Mouse (Mus musculus) layer of hippocampus, postnatal 25 days (tissue): Measurements from ENCODE around the gene Zfp870. TPM values are rescaled to one million over a fixed set of nuclear protein-coding genes. Genes with fewer than 3 reads are reported as not detected.
"Not testable (repeated sequence)": the region's sequence is repeated elsewhere in the genome, so short reads cannot be mapped to it uniquely, and the experiment has no call there.

Experiments
- DNase-seq, 2 experiments: peaks; one replicate each; pipeline ENCODE4 v3.0.0; 2022; ENCODE audit warnings: mixed read lengths in 2 of 2, low spot score in 1 of 2; ENCODE audit errors: extremely low spot score in 1 of 2
- total RNA-seq, 2 experiments: library from RNA; stranded (reverse); gene quantifications; 2 replicates each; pipeline ENCODE4 v1.2.3; 2021

Zfp870 gene
- total RNA-seq, 2 experiments from 2014 or later, result 9.9 to 10.5 TPM

- DNase-seq, result no peak
Observed at GRCm38 (mm10) chr17:32872696-32873095, 18.7 kb downstream of the Zfp870 start.

GRCm38 (mm10) chr17:32872091-32872490 lies 19.4 kb downstream of the Zfp870 start:
- no peak for DNase-seq

DNA sequence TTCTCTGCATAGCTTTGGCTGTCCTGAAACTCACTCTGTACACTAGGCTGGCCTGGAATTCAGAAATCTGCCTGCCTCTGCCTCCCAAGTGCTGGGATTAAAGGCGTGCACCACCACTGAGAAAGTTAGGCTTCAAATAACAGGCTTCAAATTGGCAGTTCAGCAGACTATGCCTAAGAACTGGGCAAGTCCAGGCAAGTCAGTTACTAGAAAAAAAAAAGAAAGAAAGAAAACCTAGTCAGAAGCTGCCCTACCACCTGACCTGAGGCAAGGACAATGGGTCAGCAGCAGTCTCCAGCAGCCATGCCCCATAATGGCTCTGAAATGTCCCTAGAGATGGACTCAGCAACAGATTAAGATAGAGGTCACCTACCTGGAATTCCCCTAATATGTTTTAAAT lies 20.0 kb downstream of the Zfp870 start:
- no peak for DNase-seq

DNA sequence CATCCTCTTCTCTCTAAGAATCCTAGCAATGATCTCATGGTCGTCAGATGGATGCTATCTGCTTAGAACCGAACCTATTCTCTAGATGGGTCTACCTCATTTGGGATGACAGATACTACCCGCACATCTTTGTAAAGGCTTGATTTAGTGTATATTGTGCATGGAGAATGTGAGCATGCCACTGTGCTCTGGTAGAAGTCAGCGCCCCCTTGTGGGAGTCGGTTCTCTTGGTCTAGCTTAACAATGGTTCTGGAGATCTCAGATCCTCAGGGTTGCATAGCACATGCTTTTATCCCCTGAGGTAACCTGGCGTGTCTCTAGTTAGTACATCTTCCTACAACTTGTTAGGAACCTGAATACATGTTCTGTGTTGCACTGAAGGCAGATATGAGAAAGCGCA lies 24.2 kb downstream of the Zfp870 start:
- DNase-seq, result not testable (repeated sequence)

- not testable (repeated sequence) for DNase-seq
Observed at GRCm38 (mm10) chr17:32856713-32857112, 34.7 kb downstream of the Zfp870 start.

GRCm38 (mm10) chr17:32851581-32851980 lies 39.9 kb downstream of the Zfp870 start:
- DNase-seq, result no peak

DNA sequence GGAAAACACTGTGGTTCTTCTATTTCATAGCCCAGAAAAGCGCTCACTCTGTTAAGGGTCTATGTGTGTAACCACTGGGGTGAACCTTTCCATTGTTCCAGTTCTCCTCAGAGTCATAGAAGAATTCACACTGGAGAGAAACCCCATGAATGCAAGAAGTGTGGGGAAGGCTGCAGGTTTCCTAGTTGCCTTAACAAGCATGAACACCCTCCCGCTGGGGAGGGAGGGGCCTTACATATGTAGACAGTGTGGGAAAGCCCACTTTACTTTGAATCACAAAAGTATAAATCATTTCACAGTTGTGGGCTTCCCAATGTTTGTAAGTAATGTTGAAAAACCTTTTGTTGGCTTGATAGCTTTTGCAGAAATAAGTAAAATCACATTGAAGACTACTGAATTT lies 50.1 kb downstream of the Zfp870 start:
- DNase-seq, result no peak

DNA sequence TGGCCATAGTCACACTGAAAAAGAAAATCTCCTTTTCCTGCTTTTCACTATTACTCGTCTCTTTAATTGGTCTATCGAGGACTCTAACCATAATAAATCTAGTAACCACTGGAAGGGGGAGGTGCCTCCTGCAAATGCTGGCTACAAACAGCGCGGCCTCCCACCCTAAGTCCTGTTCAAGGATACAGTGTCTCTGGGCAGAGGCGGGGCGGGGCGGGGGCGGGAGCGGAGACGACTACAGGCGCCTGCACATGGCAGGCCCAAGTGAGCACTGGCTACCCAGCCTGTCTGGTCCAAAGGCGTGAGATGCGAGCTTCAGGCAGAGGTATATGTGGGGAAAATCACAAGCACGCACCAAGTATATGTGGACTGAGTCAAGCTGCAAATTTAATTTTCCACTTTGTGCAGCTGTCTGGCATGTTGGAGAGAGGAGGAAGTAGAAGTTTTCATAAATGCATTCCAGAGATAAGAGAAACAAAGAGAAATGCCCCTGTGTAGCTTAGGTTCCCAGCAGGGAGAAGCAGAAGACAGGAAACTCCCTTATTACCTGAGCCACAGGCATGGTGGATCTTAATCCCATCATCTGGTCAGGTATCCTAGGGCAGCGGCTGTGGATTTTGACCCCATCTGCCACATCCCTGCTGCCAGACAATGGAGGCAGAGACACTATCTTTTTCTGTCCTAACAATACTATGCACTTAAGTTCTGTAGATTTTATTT lies 52.2 kb downstream of the Zfp870 start:
- DNase-seq, result no peak

DNA sequence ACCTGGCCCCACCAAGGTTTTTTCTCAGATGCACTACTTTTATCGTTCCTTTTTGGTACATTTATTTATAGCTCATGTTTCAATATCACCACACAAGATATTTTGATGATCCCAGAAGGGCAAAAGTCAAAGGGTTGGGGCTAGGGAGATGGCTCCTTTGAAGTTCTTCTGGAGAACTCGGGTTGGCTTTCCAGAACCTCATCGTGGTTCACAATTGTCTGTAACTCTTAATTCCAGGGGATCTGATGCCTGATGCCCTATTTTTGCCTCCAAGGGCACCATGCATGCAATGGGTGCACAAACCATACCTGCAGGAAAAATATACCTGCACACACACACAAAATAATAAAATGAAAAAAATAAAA lies 61.0 kb downstream of the Zfp870 start:
- DNase-seq, result no peak

DNA sequence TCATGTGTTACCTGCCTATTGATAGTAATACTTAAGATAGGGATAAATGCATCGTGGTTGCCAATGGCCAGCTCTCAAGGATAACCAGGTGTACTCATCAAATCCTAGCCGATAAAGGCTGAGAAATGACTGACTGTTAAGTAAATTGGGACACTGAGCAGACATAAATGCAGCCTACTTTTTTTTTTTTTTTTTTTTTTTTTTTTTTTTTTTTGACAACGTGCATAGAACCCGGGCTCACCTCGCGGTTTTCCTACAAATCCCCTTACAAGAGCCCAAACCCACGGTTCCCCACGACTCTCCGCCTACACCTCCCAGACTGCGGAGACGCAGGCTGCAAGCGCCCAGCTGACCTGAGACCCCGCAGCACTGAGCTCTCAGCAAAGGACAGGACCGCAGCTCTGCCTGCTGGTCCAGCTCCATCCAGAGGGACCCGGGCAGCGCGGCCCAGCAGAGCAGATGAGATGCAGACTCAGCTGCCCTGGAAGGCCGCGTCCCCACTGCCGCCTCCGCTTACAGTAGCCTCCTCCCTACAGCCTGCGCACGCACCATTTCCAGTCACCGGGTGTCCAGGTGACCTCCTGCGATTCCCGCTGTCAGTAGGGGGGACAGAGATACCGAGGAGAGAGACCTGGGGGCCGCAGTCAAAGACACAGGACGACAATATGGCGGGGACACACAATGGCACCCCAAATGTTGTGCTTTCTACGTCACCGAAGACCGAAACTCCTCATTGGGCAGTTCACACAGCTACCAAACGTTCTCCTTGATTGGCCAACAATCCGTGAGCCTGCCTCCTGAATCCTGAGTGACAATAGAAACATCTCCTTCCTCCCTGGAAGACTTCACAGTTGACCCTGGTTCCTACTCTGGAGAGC lies 61.7 kb downstream of the Zfp870 start, which contains the start of gene Zfp799:
Gene Zfp799 (minus strand): TSS at position 722 of the 878 bp plus-strand sequence.
- peak; percentile 57 to 61 for DNase-seq

Other genes with a start within 250 kb of the Zfp870 start
- gene Cyp4f40, start 232.7 kb downstream of the Zfp870 start, total RNA-seq, result not detected
- 10 to 100 TPM; 16.1 to 20.0 TPM for gene Cyp4f15, start 206.0 kb downstream of the Zfp870 start, total RNA-seq
- gene Zfp871, start 103.4 kb downstream of the Zfp870 start, total RNA-seq, result 10 to 100 TPM; 85.9 to 88.6 TPM
- 1 to 10 TPM; 6.2 to 6.7 TPM for gene Zfp811, start 81.7 kb downstream of the Zfp870 start, total RNA-seq
- gene Zfp799, start 61.4 kb downstream of the Zfp870 start, total RNA-seq, result 10 to 100 TPM; 29.0 to 29.2 TPM
- 1 to 10 TPM; 4.6 to 5.3 TPM for gene Cyp4f14, start 25.7 kb upstream of the Zfp870 start, total RNA-seq
- 10 to 100 TPM; 16.6 to 28.0 TPM for gene Cyp4f13, start 55.8 kb upstream of the Zfp870 start, total RNA-seq
- 1 to 10 TPM; 3.4 to 4.9 TPM for gene Zfp472, start 74.2 kb upstream of the Zfp870 start, total RNA-seq
- 10 to 100 TPM; 17.2 to 17.8 TPM for gene Zfp952, start 101.5 kb upstream of the Zfp870 start, total RNA-seq
- 10 to 100 TPM; 19.9 to 22.4 TPM for gene Zfp763, start 141.8 kb upstream of the Zfp870 start, total RNA-seq
- not detected for gene 4921501E09Rik, start 176.4 kb upstream of the Zfp870 start, total RNA-seq
- 10 to 100 TPM; 17.9 to 21.8 TPM for gene Zfp563, start 197.7 kb upstream of the Zfp870 start, total RNA-seq
- 1 to 10 TPM; 2.4 to 3.3 TPM for gene Morc2b, start 248.0 kb upstream of the Zfp870 start, total RNA-seq